Mouse (Mus musculus): ENCODE data around the gene Gm20696.

DNA sequence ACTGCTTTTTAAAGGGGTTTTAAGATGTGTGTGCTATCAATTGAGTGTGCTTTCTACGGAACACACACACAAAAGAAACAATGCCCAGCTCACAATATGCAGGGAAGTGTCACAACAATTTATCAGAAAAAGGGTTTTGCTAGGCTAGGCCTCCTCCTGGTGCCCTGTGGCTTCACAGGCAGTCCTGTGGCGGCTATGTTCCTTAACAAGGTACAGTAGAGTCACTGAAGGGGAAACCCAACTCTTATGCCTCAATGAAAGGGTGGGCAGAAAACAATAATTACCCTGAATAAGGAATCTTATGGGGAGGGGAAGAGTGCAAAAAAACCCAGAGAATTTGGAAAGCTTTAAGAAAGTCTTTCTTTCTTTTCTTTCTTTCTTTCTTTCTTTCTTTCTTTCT, 40.2 kb downstream of the Gm20696 start:
- TF ChIP-seq EP300 (optimal IDR thresholded peaks at IDR 0.05) (no peak), CTCF (IDR thresholded peaks at IDR 0.05; ENCODE audit: low read depth) (no peak)
